Mouse (Mus musculus) cerebellum, postnatal 14 days (tissue): Measurements from ENCODE around the gene Zfp950.
"Not testable (repeated sequence)": the region's sequence is repeated elsewhere in the genome, so short reads cannot be mapped to it uniquely, and the experiment has no call there.

Experiments
- DNase-seq, 2 experiments: peaks; one replicate each; pipeline ENCODE4 v3.0.0; 2021; ENCODE audit warnings: mixed read lengths in 2 of 2

Gene Zfp950

GRCm38 (mm10) chr19:61140342-61141206, at the start of gene Zfp950:
Gene Zfp950 (minus strand): TSS chr19:61140840.
- DNase-seq, result peak; percentile 76 to 83

DNA sequence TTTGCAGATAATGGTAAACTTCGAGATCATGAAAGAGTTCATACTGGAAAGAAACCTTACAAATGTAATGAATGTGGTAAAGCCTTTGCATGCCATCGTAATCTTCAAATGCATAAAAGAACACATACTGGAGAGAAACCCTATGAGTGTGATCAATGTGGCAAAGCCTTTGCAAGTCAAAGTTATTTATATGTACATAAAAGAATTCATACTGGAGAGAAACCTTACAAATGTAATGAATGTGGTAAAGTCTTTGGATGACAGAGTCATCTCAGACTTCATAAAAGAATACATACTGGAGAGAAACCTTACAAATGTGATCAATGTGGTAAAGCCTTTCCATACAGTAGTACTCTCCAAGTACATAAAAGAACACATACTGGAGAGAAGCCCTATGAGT, 43.0 kb upstream of the Zfp950 start, which contains the start of gene Gm6020:
Gm6020 (plus strand) TSS at position 301 of the 400 bp plus-strand sequence.
- DNase-seq, result not testable (repeated sequence)

- peak in 1 of 2 experiments; percentile 7 for DNase-seq
Observed at GRCm38 (mm10) chr19:61175756-61176324, 35.2 kb upstream of the Zfp950 start, which contains the start of gene Gm7102. Gene Gm7102 (minus strand): TSS chr19:61176309.

- no peak for DNase-seq
Observed at GRCm38 (mm10) chr19:61151701-61152420, 11.2 kb upstream of the Zfp950 start.

DNA sequence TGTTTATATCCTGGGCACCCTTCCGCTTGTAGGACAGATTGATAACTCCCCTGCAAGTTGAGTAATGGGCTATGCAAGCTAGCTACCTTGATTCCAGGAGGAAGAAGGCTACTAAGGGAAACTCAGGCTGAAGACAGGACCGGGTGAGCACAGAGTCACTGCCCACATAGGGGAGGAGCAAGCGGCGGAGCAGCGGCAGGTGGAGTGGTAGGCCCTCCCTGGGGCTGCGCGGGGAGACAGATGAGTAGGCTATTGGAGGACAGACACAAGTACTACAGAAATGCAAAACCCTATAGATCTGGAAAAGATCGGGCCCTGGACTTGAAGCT, 10.7 kb upstream of the Zfp950 start:
- DNase-seq, result peak; percentile 8 to 30

DNA sequence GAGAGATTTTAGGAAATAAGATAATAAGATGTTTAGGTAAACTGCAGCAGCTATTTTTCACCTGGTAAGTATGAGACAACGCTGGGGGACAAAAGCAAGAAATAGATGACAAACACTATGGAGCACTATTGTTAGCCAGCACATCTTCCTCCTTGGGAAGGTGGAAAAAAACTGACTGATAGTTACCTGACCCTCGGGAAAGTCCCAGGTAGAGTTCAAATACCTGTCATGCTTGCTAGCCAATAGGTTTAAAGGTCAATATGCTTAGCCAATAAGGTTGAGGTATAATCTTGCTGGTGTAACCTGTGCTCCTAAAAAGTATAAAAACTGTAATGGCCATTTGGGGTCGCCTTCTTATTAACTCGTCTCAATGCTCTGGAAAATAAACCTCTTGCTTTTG, 659 bp upstream of the Zfp950 start:
- no peak for DNase-seq

- DNase-seq, result no peak
Observed at GRCm38 (mm10) chr19:61138655-61139054, 2.0 kb downstream of the Zfp950 start.

- DNase-seq, result no peak
Observed at GRCm38 (mm10) chr19:61131096-61131495, 9.5 kb downstream of the Zfp950 start.

GRCm38 (mm10) chr19:61110184-61110583, 30.5 kb downstream of the Zfp950 start:
- DNase-seq, result peak in 1 of 2 experiments; percentile 17

DNA sequence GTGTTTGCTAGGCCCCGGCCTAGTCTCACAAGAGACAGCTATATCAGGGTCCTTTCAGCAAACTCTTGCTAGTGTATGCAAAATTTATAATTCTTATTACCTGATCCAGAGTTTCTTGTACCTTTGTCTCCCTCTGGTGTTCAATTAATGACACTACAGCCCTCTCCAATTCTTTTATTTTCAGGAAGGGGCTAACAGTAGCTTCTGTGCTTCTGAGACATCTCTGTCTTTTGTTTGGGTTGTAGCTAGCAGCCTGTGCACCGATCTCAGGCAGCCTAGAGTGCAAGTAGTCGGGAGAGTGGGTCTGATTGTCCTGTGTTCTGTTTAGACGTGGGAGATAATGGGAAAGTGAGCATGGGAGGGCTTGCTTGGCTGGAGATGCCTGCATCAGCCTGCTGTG, 42.9 kb downstream of the Zfp950 start:
- DNase-seq, result peak in 1 of 2 experiments; percentile 43

DNA sequence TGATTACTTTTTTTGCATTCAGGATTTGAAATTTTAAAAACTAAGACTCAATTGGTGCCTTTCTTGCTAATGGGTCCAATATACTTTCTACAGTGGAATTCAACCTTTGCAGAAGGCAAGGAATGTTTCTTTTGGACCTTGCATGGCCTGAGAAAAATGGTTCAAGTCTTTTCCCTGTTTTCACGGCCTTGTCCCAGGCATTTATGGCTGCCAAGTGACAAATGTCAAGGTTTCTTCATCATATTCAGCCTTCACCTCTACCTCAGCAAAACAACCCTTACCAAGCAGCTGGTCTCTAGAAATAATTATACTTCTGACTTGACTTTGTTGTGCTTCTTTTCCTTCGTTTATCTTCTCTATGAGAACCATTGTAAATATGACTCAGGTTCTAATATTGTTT, 43.9 kb downstream of the Zfp950 start:
- DNase-seq, result no peak

DNA sequence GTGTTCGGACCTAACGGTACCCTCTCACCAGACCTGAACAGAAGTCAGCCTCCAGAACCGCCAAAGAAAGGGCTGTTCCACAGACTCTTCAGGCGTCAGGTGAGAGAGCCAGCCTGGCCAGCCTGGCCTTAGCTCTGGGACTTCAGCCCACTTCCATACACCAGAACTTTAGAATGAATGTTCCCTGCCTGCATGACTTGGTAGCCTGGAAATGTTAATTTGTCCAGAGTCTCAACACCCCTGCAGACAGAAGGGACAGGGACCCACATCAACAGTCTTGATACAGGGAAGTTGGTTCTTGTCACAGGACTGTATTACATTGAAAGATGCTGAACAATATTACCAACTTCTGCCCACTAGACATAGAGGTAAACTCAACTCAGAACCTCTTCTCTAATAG, 50.1 kb downstream of the Zfp950 start:
- no peak for DNase-seq

DNA sequence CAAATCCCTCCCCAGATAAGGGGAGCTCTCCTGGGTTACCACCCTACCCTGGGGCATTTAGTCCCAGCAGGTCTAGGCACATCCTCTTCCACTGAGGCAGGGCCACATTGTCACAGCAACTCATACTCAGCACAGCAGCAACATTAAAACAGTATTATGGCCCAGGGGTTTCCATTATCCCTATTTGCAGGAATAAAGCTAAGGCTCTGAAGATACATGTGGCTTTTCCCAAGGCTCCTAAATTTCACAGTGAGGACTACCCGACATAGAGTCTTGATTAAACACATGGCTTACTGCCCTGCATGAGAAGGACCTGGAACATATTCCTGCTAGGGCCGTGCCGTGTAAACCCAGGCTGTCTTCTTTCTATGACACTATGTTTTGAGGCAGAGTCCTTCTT, 51.6 kb downstream of the Zfp950 start:
- DNase-seq, result no peak

DNA sequence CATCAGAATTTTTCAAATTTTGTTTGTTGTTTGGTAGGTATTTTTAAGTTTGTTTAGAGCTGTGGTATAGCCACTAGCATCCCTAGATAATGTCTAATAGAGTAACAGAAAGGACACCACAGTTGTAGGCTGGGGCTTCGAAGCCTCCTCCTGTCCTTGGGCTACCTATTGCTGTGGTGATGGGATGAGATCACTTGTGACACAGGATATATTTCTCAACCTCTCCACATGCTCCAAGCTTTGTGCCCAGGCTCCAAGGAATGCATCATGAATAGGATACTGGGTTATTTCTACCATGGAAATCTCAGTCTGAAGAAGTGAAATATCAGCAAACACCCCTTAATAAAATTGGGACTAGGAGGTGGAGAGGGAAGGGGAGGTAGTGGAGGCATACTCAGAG, 52.9 kb downstream of the Zfp950 start:
- no peak for DNase-seq

GRCm38 (mm10) chr19:61085217-61085616, 55.4 kb downstream of the Zfp950 start:
- no peak for DNase-seq

- peak; percentile 95 to 96 for DNase-seq
Observed at GRCm38 (mm10) chr19:61084149-61084940, 56.3 kb downstream of the Zfp950 start.

DNA sequence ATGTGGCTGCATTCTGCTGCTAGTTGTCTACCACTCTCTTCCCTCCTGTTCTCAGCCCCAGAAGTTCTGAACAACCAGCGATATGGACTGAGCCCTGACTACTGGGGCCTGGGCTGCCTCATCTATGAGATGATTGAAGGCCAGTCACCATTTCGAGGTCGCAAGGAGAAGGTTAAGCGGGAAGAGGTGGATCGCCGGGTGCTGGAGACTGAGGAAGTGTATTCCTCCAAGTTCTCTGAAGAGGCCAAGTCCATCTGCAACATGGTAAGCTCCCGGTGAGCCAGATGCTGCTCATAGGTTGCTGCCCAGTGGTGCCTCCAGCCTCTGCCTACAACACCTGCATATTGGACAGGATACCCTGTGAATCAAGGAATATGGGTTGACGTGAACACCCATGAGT, 57.6 kb downstream of the Zfp950 start:
- no peak for DNase-seq

GRCm38 (mm10) chr19:61080251-61080749, 60.3 kb downstream of the Zfp950 start:
- no peak for DNase-seq

GRCm38 (mm10) chr19:61078622-61079021, 62.0 kb downstream of the Zfp950 start:
- no peak for DNase-seq

- peak in 1 of 2 experiments; percentile 12 for DNase-seq
Observed at GRCm38 (mm10) chr19:61065011-61065410, 75.6 kb downstream of the Zfp950 start.

DNA sequence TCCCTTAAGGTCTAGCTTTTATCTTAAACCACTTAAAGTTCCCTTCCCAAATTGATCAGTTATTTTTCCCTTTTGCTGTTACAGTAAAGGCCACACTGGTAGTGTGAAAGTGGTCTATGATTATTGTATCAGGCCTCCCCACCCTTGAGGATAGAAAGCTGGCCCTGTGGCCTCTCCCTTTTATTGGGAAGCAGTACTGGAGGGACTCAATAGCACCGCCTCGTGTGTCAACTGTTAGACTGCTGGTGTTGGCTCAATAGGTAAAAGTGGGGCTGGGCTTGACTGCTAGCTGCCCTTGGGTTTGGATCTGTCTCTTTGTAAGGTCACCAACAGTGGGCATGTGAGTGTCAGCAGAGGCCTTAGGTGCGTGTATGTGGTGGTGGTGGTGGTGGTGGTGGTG, 76.3 kb downstream of the Zfp950 start:
- DNase-seq, result peak; percentile 39 to 47

GRCm38 (mm10) chr19:61057581-61057980, 83.1 kb downstream of the Zfp950 start:
- DNase-seq, result no peak
